In the genomic region with DNA sequence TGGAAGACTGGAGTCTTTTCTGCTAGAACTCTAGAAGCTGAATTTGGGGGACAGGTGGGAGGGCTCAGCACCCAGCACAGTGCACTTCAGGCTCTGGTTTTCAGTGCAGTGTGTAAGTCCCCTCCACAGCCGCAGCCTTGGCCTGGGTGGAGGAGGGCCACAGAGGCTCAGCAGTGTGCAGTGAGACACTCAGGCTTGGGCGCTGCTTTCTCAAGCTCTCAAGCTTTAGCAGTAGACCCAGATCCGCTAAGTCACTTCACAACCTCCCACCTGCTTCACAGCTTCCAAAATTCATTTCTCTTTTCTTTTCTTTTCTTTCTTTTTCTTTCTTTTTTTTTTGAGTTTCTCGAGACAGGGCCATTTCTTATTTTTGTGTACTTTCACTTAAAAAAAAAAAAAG, we compare ENCODE assay signal across 26 mouse cellular contexts. TPM values are rescaled to one million over a fixed set of nuclear protein-coding genes. Genes with fewer than 3 reads are reported as not detected.
DNase-seq lines count a peak whose midpoint lies in the region; ATAC-seq and TF ChIP-seq lines count a peak whose summit lies in the region.
"Had no signal": no experiment of that assay in that cellular context is flagged by ENCODE, and none has a peak within 500 bp of the region (broad histone marks: within the 10 kb centered on the region; RNA-seq: fewer than 3 reads in every experiment).

No protein-coding gene starts in this region.

- H3K4me1 ChIP-seq in heart, embryonic 11.5 days (ENCODE audit: control insufficient read depth, insufficient read depth, low read length), result peaks cover 8% of the 10 kb centered on the region
- peaks cover 8% of the 10 kb centered on the region for H3K4me1 ChIP-seq in heart, embryonic 15.5 days (replicated peaks)
- no peaks in the 10 kb centered on the region for H3K4me1 ChIP-seq in kidney, adult 2 months (ENCODE audit: control insufficient read depth, insufficient read depth, low read length)
- H3K4me1 ChIP-seq: embryonic facial prominence, embryonic 15.5 days; hindbrain, embryonic 12.5 days had no signal

- no peak overlapping the region for H3K9ac ChIP-seq in heart, embryonic 11.5 days (ENCODE audit: low read depth, low read length)
- no peak overlapping the region for H3K9ac ChIP-seq in heart, embryonic 15.5 days
- H3K9ac ChIP-seq: embryonic facial prominence, embryonic 15.5 days; hindbrain, embryonic 12.5 days had no signal

- intact Hi-C loops in heart, postnatal 25 days (cut with DNase I), result loop anchor here (10.0 kb wide), 1 partner anchor 246 kb away; the partner anchor contains the start of genes 4930415O20Rik and Ccnt1
- intact Hi-C loops in left cerebral cortex, adult 2 months (cut with DNase I), result no loop called here

- H3K9me3 ChIP-seq in heart, embryonic 11.5 days (replicated peaks; ENCODE audit: control insufficient read depth, low read length), result no peaks in the 10 kb centered on the region
- no peaks in the 10 kb centered on the region for H3K9me3 ChIP-seq in heart, embryonic 15.5 days (replicated peaks)
- H3K9me3 ChIP-seq: embryonic facial prominence, embryonic 15.5 days; forebrain, embryonic 10.5 days; hindbrain, embryonic 12.5 days had no signal

- TF ChIP-seq CTCF in left cerebral cortex, adult 2 months (IDR thresholded peaks at IDR 0.05), result no peak
- no peak for TF ChIP-seq CTCF in kidney, adult 2 months (conservative IDR thresholded peaks at IDR 0.05; ENCODE audit: insufficient read depth, insufficient read length, low read depth, low read length)

- H3K27ac ChIP-seq in heart, embryonic 11.5 days (ENCODE audit: low read depth, low read length), result 0 out of 2 replicates have a peak overlapping the region, but pooled peaks have one; percentile 3
- peak overlapping the region; percentile 73 for H3K27ac ChIP-seq in heart, embryonic 15.5 days
- peak overlapping the region; percentile 55 for H3K27ac ChIP-seq in left cerebral cortex, adult 2 months
- H3K27ac ChIP-seq in kidney, adult 2 months (ENCODE audit: insufficient read depth, low read depth, low read length), result no peak overlapping the region
- H3K27ac ChIP-seq: embryonic facial prominence, embryonic 15.5 days; forebrain, embryonic 10.5 days; hindbrain, embryonic 12.5 days had no signal

- H3K4me2 ChIP-seq in heart, embryonic 11.5 days, result no peak overlapping the region
- no peak overlapping the region for H3K4me2 ChIP-seq in heart, embryonic 15.5 days
- H3K4me2 ChIP-seq: embryonic facial prominence, embryonic 15.5 days; hindbrain, embryonic 12.5 days had no signal

- H3K4me3 ChIP-seq in heart, embryonic 11.5 days (ENCODE audit: low read depth, low read length), result no peak overlapping the region
- no peak overlapping the region for H3K4me3 ChIP-seq in heart, embryonic 15.5 days
- no peak overlapping the region for H3K4me3 ChIP-seq in left cerebral cortex, adult 2 months
- H3K4me3 ChIP-seq in kidney, adult 2 months (ENCODE audit: insufficient read depth, low read depth, low read length), result no peak overlapping the region
- H3K4me3 ChIP-seq: embryonic facial prominence, embryonic 15.5 days; erythroblast, embryonic 14.5 days; forebrain, embryonic 10.5 days; hindbrain, embryonic 12.5 days had no signal

- H3K36me3 ChIP-seq in heart, embryonic 11.5 days (ENCODE audit: control insufficient read depth, insufficient read depth, low read length), result peaks cover 14% of the 10 kb centered on the region; the same call in 1 of the 2 replicates
- peaks cover 40% of the 10 kb centered on the region for H3K36me3 ChIP-seq in heart, embryonic 15.5 days
- no peaks in the 10 kb centered on the region for H3K36me3 ChIP-seq in kidney, adult 2 months (ENCODE audit: control insufficient read depth, insufficient read depth, low read length)

- H3K27me3 ChIP-seq in heart, embryonic 11.5 days (ENCODE audit: control insufficient read depth, insufficient read depth, low read length), result no peaks in the 10 kb centered on the region
- H3K27me3 ChIP-seq in heart, embryonic 15.5 days, result no peaks in the 10 kb centered on the region
- no peaks in the 10 kb centered on the region for H3K27me3 ChIP-seq in kidney, adult 2 months (replicated peaks; ENCODE audit: control insufficient read depth, insufficient read depth, low read length)
- H3K27me3 ChIP-seq: CH12.LX; embryonic facial prominence, embryonic 15.5 days; hindbrain, embryonic 12.5 days had no signal

- DNase-seq in heart, adult 18-20 months, result no peak
- DNase-seq in heart, postnatal 25 days (ENCODE audit: low spot score), result no peak
- no peak for DNase-seq in left cerebral cortex, adult 2 months (ENCODE audit: extremely low spot score in 1 of 2, low spot score in 2 of 2)
- no peak for DNase-seq in left cerebral cortex, adult 11 months (ENCODE audit: low spot score)
- no peak for DNase-seq in kidney, adult 2 months
- DNase-seq: adrenal gland, postnatal 25 days; cerebellum, adult 11 months; cerebellum, adult 8-10 months; cerebellum, postnatal 14 days; embryo, embryonic 11 days; gastrocnemius, postnatal 10 days; heart, postnatal 10 days; kidney, adult 9 months had no signal

- ATAC-seq in heart, embryonic 11.5 days (replicated peaks; ENCODE audit: insufficient number of reproducible peaks, low FRiP score, low TSS enrichment), result no peak
- no peak for ATAC-seq in heart, embryonic 15.5 days (replicated peaks; ENCODE audit: insufficient number of reproducible peaks, insufficient read depth, low FRiP score, low read depth)
- ATAC-seq: forebrain, embryonic 14.5 days; hindbrain, embryonic 16.5 days; inflammation-experienced regulatory T-cells, adult 6 months; intestine, postnatal 0 days had no signal

- WGBS in heart, embryonic 11.5 days (ENCODE audit: insufficient replicate concordance), result 74% methylated on average over 4 of the region's 4 CpGs
- 72% methylated on average over 4 of the region's 4 CpGs for WGBS in heart, embryonic 15.5 days
- 88% methylated on average over 4 of the region's 4 CpGs for WGBS in kidney, adult 2 months

- no peak for TF ChIP-seq POLR2A in kidney, adult 2 months (IDR thresholded peaks at IDR 0.05; ENCODE audit: low read depth, low read length)

RNA-seq across cellular contexts. Expression of gene Prkag1, which starts 10.4 kb away (rescaled TPM):
- polyA plus RNA-seq in heart, embryonic 11.5 days (2014; fragmentation: Nextera tagmentation; extraction: Ambion mirVana), result 72.1 and 74.7 TPM in 2 replicates
- 100 to 1,000 TPM; 107 to 125 TPM for total RNA-seq in heart, adult 18-20 months (2021)
- polyA plus RNA-seq in heart, embryonic 15.5 days (2015; fragmentation: Nextera tagmentation; extraction: Ambion mirVana), result 93.5 and 100 TPM in 2 replicates
- 100 to 1,000 TPM in 1 of 2 experiments, 10 to 100 TPM in 1; 90.5 to 103 TPM for total RNA-seq in heart, postnatal 25 days (2021)
- 10 to 100 TPM; 46.1 to 52.3 TPM for total RNA-seq in left cerebral cortex, adult 2 months (2021)
- 68.9 and 72.7 TPM in 2 replicates for polyA plus RNA-seq in kidney, adult 2 months (2012; rRNA removed)

RNA-seq across cellular contexts. Expression of gene Ddn, which starts 11.6 kb away (rescaled TPM):
- polyA plus RNA-seq in heart, embryonic 11.5 days (2014; fragmentation: Nextera tagmentation; extraction: Ambion mirVana), result 0.11 and 0.25 TPM in 2 replicates
- under 1 TPM; 0.64 to 0.79 TPM for total RNA-seq in heart, adult 18-20 months (2021)
- polyA plus RNA-seq in heart, embryonic 15.5 days (2015; fragmentation: Nextera tagmentation; extraction: Ambion mirVana), result 0.32 and 0.66 TPM in 2 replicates
- under 1 TPM; 0.21 to 0.59 TPM for total RNA-seq in heart, postnatal 25 days (2021)
- 100 to 1,000 TPM; 739 to 834 TPM for total RNA-seq in left cerebral cortex, adult 2 months (2021)
- 12.1 and 12.3 TPM in 2 replicates for polyA plus RNA-seq in kidney, adult 2 months (2012; rRNA removed)
- polyA plus RNA-seq: inflammation-experienced regulatory T-cells, adult 6 months had no signal

RNA-seq across cellular contexts. Expression of gene Wnt1, which starts 31.3 kb away (rescaled TPM):
- polyA plus RNA-seq in heart, embryonic 11.5 days (2014; fragmentation: Nextera tagmentation; extraction: Ambion mirVana), result not detected in 2 replicates
- not detected for total RNA-seq in heart, adult 18-20 months (2021)
- polyA plus RNA-seq in heart, embryonic 15.5 days (2015; fragmentation: Nextera tagmentation; extraction: Ambion mirVana), result not detected in 2 replicates
- total RNA-seq in heart, postnatal 25 days (2021), result not detected
- total RNA-seq in left cerebral cortex, adult 2 months (2021), result under 1 TPM in 1 of 2 experiments, not detected in 1; 0.14 TPM
- polyA plus RNA-seq in kidney, adult 2 months (2012; rRNA removed), result 0.04 TPM in 1 of 2 replicates, not detected in the other
- total RNA-seq: adrenal gland, adult 2 months; adrenal gland, postnatal 25 days; CH12.LX; common myeloid progenitor, adult 5-6 weeks; gastrocnemius, postnatal 10 days; heart, postnatal 10 days had no signal
- polyA plus RNA-seq: embryonic facial prominence, embryonic 15.5 days; erythroblast, embryonic 14.5 days; forebrain, embryonic 14.5 days; intestine, postnatal 0 days had no signal

RNA-seq across cellular contexts. Expression of gene Wnt10b, which starts 43.0 kb away (rescaled TPM):
- polyA plus RNA-seq in heart, embryonic 11.5 days (2014; fragmentation: Nextera tagmentation; extraction: Ambion mirVana), result not detected in 2 replicates
- under 1 TPM; 0.10 to 0.20 TPM for total RNA-seq in heart, adult 18-20 months (2021)
- 0.46 TPM in 1 of 2 replicates, not detected in the other for polyA plus RNA-seq in heart, embryonic 15.5 days (2015; fragmentation: Nextera tagmentation; extraction: Ambion mirVana)
- total RNA-seq in heart, postnatal 25 days (2021), result under 1 TPM; 0.34 to 0.57 TPM
- under 1 TPM; 0.51 to 0.66 TPM for total RNA-seq in left cerebral cortex, adult 2 months (2021)
- polyA plus RNA-seq in kidney, adult 2 months (2012; rRNA removed), result 0.22 and 0.25 TPM in 2 replicates
- polyA plus RNA-seq: erythroblast, embryonic 14.5 days; forebrain, embryonic 14.5 days; intestine, postnatal 0 days had no signal

RNA-seq across cellular contexts. Expression of gene Kmt2d, which starts 50.1 kb away (rescaled TPM):
- polyA plus RNA-seq in heart, embryonic 11.5 days (2014; fragmentation: Nextera tagmentation; extraction: Ambion mirVana), result 12.7 and 16.1 TPM in 2 replicates
- 10 to 100 TPM; 47.0 to 58.4 TPM for total RNA-seq in heart, adult 18-20 months (2021)
- 7.6 and 9.3 TPM in 2 replicates for polyA plus RNA-seq in heart, embryonic 15.5 days (2015; fragmentation: Nextera tagmentation; extraction: Ambion mirVana)
- 10 to 100 TPM; 52.1 to 57.7 TPM for total RNA-seq in heart, postnatal 25 days (2021)
- 100 to 1,000 TPM; 100 to 101 TPM for total RNA-seq in left cerebral cortex, adult 2 months (2021)
- polyA plus RNA-seq in kidney, adult 2 months (2012; rRNA removed), result 18.8 and 20.8 TPM in 2 replicates

Comparison
In these comparisons a context has a peak if more than half of its experiments do, and no peak if none do; other contexts are left out.
1. RNA of gene Ddn, which starts 11.6 kb away (total RNA-seq): 739 to 834 TPM in left cerebral cortex, adult 2 months; 0.64 to 0.79 TPM in heart, adult 18-20 months and 0.21 to 0.59 TPM in heart, postnatal 25 days; every median in the first group is over 100 times any median in the second.